Mouse (Mus musculus) sigmoid colon, adult 10 weeks (tissue): ENCODE measurements around the gene Wdr45b. TPM values are rescaled to one million over a fixed set of nuclear protein-coding genes. Genes with fewer than 3 reads are reported as not detected.

Experiments
- polyA plus RNA-seq: library from polyadenylated mRNA; stranded (reverse); fragments of 350-450 nt; fragmentation: Illumina TruSeq; extraction: RNeasy Lipid Tissue Mini Kit (QIAGEN cat#74804); gene quantifications from one replicate; pipeline ENCODE4 v1.2.3, GENCODE M21; 2014; ENCODE audit warnings: low read depth, low replicate concordance

Wdr45b gene
- 65.0 TPM for polyA plus RNA-seq

DNA sequence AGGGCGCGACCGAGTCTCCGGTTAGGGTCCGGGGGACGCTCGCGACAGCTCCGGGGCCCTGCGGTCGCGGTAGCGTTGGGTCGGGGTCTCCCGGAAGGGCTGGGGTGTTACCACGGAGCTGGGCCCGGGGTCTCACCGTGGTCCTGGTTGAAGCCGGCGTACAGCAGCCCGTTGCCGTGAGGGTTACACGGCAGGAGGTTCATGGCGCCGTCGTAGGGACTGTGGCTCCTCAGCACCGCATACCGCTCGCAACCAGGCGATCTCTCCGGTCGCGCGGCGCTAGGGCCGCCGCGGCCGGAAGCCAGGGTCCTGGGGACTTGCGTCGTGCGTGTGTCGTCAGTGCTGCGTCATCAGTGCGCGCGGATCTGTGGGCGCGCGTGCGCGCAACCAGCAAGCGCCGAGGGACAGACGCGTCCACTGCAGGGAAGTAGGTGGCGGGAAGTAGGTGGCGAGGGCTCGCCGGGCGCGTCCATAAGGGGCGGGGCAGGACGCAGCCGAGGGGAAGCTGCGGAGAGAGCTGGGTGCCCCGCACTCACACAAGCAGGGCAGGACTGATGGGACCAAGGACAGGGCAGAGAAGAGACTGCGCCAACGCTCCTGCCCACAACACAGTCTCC lies at the start of gene Wdr45b:
Gene Wdr45b (minus strand): TSS at position 355 of the 617 bp plus-strand sequence.

DNA sequence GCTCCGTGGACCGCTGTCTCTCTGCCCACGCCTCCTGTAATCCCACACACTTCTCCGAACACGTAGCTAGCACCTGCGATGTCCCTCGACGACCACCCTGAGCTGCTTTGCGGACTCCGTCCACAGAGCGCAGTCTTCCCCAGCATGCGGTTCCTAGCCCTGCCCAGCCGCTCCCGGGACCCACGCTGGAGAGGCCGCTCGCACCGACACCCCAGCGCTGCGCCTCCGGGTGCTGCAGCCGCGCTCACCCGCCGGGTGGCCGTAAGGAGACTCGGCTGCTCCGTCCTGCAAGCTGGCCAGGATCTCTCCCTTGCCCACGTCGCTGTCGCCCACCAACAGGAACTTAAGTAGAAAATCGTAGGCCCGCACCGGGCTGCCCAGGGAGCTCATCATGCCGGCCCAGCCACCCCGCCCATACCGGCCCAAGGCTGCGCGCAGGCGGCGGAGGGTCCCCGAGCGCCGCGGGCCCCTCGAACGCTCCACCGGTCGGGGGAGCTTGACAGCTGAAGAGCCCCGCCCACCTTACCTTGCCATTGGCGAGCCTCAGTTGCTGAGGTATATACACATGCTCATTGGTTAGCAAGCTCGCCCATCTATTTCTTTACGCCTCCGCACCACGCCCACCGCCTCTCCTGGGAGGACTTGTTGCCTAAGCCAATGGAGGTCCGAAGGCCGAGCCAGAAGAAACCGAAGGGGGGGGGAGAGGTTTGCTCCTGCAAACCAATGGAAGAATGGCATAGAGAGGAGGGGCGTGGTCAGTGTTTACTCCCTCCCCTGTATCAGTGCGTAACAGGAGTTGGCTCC lies 33.7 kb upstream of the Wdr45b start, which contains the start of gene Rab40b:
Gene Rab40b (minus strand): TSS at position 502 of the 804 bp plus-strand sequence.

Other genes with a start within 250 kb of the Wdr45b start
- gene Tex19.2, start 235.8 kb downstream of the Wdr45b start, polyA plus RNA-seq, result not detected
- gene Tex19.1, start 208.3 kb downstream of the Wdr45b start, polyA plus RNA-seq, result not detected
- not detected for gene Uts2r, start 194.2 kb downstream of the Wdr45b start, polyA plus RNA-seq
- 11.2 TPM for gene Hexdc, start 150.0 kb downstream of the Wdr45b start, polyA plus RNA-seq
- 2.3 TPM for gene Ogfod3, start 149.7 kb downstream of the Wdr45b start, polyA plus RNA-seq
- gene Cybc1, start 125.1 kb downstream of the Wdr45b start, polyA plus RNA-seq, result 13.2 TPM
- gene Narf, start 117.2 kb downstream of the Wdr45b start, polyA plus RNA-seq, result 26.2 TPM
- gene Foxk2, start 94.5 kb downstream of the Wdr45b start, polyA plus RNA-seq, result 12.0 TPM
- 2.1 TPM for gene Rab40b, start 33.8 kb upstream of the Wdr45b start, polyA plus RNA-seq
- 9.4 TPM for gene Fn3krp, start 67.0 kb upstream of the Wdr45b start, polyA plus RNA-seq
- 2.0 TPM for gene Fn3k, start 80.5 kb upstream of the Wdr45b start, polyA plus RNA-seq
- 26.4 TPM for gene Tbcd, start 97.5 kb upstream of the Wdr45b start, polyA plus RNA-seq
- 13.7 TPM for gene Zfp750, start 164.9 kb upstream of the Wdr45b start, polyA plus RNA-seq